Mouse (Mus musculus) CH12F3 (cell line): ENCODE data around the gene Cox20.
"Not testable (repeated sequence)": the region's sequence is repeated elsewhere in the genome, so short reads cannot be mapped to it uniquely, and the experiment has no call there.

Experiments
- in situ Hi-C: fragments of 300-500 bp; cut with MboI; formaldehyde crosslinking; loops from 2 replicates; pipeline ENCODE4 v1.14.3; 2020; ENCODE audit warnings: low sequenced_read_pairs

Cox20 gene

DNA sequence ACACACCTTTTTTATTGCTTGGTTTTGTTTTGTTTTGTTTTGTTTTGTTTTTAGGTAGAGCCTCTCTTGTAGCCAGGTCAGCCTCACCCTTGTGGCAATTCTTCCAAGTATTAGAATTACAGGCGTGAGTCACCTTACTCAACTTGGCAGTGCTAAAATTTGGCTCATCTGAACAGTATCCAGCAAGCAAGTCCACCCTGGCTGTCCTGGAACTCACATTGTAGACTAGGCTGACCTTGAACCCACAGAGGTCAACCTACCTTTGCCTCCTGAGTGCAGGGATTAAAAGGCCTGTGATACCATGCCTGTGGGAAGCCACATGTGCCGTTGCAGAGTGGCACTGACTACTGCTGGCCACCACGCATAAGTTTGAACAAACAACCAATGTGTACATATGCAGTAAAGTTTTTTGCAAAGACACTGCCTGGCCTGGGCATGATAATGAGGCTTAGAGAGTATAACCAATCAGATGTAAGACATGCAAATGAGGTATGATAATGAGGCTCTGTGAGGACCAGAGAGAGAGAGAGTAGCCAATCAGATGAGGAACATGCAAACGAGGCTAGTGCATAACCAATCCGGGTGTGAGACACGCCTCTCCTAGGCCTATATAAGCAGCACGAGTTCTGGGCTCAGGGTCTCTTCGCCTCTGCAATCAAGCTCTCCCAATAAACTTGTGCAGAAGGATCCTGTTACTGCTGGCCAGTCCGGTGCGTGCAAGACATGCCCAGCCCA lies 25.3 kb downstream of the Cox20 start:
- in situ Hi-C loops = not testable (repeated sequence)

DNA sequence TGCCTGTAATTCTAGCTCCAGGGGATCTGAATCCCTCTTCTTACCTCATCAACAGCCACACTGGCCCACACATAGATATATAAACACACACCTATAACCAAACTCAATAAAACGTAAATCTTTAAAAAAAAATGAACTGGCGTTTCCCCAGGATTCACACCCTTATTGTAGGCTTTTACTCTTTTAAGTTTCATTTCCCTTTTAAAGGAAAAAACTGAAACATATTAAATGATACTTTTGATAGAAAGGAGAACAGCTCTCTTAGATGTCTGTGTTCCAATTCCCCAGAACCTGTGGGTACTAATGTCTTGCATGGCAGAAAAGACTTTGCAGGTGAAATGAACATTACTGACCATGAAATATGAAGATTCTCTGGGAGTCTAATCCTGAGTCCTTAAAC lies 31.9 kb downstream of the Cox20 start:
- in situ Hi-C loops = no loop called here

DNA sequence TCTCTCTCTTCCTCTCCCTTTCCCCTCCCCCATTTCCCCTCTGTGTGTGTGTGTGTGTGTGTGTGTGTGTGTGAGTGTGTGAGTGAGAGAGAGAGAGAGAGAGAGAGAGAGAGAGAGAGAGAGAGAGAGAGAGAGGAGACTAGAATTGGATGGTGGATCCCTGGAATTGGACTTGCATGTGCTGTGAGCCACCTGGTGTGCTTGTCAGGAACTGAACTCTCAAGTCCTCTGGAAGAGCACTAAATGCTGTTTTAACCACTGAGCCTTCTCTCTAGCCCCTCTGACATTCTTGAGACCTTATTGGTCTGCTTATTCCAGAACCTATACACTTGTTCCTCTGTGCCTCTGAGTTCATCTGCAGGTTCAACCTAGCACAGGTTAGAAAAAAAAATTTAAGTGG lies 32.7 kb downstream of the Cox20 start:
- in situ Hi-C loops = no loop called here

DNA sequence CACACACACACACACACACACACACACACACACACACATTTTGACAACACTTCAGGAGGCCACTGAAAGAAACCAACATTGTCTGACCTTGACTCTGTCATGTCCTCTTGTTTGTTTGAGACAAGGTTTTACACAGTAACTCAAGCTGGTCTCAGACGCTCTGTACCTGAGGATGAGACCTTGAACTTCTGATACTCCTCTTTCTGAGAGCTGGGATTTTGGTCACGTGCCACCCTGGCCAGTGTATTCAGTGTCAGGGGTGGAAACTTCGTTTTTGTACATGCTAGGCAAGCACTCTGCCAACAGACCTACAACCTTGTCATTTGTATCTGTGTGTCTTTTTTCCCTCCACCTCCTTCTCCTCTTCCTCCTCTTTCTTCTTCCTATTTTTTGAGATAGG lies 35.6 kb downstream of the Cox20 start:
- in situ Hi-C loops = no loop called here

DNA sequence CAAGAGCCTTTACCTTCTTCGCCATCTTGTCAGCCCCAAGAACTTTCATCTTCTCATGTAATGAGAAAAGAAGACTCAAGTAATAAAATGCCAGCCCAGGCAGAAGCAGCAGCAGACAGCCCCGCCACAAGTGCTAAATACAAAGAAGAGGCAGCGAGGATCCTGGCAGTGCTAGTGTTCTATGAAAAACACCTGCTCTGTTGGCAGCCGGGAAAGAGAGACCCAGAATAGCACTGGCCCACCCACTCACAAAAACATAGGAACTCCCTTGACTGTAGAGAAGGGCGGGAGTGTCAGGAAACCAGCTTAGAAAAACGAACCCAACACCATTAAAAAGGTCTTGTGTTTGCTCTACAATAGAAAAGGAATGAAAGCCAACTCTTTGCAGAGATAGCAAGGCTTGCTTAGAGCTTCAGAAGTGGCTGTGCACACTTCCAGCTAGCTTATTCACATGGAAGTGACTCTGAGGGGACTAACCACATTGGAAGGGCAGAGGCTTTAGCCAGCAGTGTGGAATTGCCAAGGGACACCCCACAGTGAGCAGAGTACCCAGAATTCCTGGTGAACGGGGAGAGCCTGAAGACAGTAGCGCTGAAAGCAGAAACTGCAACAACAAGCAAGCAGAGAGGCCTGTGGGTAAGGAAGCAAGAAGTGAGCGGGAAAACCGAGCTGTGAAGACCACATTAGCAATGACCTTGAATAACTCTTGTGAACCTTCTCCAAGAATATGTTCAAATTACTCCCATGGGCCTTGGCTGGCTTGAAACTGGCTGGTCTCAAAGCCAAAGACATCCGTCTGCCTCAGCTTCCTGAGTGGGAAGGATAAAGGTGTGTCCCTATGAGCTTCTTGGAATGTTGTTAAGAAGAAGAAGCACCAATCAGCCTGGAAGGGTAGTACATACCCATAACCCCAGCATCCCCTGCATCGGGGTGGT lies 39.1 kb downstream of the Cox20 start:
- in situ Hi-C loops = no loop called here

DNA sequence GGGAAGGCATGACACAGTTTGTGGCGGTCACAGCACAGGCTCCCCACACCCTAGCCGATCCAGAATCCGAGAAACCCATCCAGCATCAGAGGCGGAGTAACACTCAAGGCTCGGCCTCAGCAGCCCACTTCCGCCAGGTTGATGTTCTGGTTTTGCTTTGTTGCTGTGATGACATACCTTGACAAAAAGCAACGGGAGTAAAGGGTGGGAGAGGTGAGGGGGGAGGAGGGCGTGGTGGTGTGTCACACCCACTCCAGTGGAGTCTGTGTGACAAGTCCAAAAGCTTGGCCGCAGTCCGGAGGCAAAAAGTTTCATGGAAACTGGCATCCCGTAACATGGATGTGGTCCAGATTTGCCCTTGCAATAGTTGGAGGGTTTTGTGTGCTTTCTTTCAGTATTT lies 41.3 kb downstream of the Cox20 start:
- in situ Hi-C loops = no loop called here

DNA sequence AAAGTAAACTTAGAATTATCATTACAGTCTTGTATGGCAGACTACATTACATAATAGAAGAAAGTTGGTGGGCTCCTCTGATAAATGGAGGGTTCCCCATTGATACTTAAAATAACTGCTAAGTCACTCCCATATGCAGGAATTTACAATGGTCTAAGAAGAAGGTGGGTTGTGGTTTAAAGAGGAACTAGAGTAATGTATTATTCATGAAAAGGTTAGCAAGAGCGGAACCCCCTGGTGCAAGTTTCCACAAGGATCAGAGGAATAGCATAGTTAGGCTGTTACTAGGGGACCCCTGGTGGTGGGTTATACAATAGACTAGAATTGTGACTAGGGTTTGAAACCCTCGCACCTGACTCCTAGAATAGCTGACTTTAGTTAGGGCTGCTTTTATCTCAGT lies 41.8 kb downstream of the Cox20 start:
- in situ Hi-C loops = no loop called here

DNA sequence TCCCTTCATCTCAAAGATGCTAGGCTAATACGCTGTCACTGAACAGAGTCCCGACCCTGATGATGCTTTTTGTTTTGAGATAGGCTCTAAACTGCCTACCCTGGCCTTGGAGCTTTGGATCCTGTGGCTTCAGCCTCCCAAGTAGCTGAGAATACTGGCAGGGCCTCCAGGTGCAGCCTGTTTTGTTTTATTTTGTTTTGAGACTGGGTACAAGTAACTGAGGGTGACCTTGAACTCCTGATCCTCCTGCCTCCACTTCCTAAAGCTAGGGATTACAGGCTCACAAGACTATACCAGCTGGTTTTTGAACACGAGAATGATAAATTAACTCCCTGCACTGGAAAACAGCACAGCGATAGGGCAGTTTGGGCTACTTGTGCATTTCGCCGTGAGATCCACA lies 46.2 kb downstream of the Cox20 start:
- in situ Hi-C loops = no loop called here

DNA sequence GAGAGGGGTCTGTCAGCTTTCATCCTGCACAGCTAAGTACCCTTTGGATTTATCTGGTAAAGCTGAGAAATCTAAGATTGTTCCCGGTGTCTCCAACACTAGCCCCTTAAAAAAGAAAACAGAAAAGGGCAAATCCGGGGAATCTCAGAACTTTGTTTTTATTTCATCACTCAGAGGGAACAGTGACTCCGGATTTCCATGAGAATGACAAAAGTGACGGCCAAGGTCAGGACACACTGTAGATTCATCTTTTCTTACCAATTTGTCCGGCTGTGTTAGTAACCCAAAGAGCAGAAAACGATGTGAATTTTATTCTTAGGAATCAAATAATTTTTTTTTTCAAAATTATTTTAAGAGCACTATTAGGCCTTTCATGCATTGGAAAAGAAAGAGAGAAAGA lies 49.2 kb downstream of the Cox20 start:
- in situ Hi-C loops = no loop called here

DNA sequence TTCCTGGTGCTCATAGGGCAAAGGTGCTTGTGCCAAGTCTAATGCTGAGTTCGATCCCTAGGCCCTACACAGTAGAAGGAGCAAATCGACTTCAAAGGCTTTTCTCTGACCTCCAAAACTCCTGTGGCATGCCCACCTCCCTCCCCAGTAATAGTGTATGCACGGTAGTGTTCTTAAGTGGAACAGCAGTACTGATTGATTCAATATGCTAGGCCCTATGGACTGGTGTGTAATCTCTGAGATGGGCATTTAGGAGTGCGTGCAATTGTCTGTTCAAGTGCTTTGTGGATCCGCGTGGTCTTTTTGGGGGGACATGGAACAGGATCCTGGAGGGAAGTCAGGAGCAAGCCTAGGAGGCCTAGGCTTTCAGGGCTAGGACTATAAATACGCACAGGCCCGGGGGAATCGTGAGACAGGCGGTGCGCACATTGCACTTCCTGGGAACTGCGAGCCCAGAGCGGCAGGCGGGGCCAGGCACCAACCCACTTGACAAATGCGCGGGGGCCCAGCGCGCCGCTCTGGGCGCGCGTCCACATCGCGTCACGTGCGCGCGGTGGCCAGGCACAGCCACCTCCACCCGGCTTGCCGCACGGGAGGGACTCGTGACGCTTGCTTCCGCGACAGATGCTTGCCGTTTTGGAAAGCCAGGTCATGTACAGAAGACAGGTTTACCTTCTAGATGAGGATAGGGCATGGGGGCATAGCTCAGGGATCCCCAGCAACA lies 49.8 kb downstream of the Cox20 start:
- in situ Hi-C loops = no loop called here

DNA sequence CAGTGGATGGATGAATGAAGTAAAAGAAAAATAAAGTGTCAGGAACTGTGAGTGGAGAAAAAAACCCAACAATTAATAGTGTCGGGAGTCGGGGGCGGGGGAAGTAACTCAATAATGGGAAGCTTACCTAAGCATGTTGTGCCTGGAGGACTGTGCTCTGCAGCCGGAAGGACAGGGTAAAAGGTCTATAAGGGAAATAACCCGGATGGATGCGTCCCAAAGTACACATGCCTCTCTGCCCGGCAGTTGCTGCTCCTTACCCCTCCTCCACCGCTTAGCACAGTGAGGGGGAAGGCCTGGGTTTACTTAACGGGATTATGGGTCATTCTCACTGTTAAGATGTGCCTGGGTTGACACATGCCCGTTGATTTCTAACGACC lies 50.3 kb downstream of the Cox20 start:
- in situ Hi-C loops = no loop called here
